In genomic region chr7:25112178-25112955, GRCm38 (mm10) we compare ENCODE assay signal across 18 mouse cellular contexts. TPM values are rescaled to one million over a fixed set of nuclear protein-coding genes. Genes with fewer than 3 reads are reported as not detected.
DNase-seq lines count a peak whose midpoint lies in the region; ATAC-seq and TF ChIP-seq lines count a peak whose summit lies in the region.
"Had no signal": no experiment of that assay in that cellular context is flagged by ENCODE, and none has a peak within 500 bp of the region (broad histone marks: within the 10 kb centered on the region; RNA-seq: fewer than 3 reads in every experiment).

No protein-coding gene starts in this region.

- ATAC-seq in hindbrain, embryonic 16.5 days, result peak; percentile 34; the same call in 1 of the 2 replicates
- ATAC-seq in hindbrain, embryonic 13.5 days (ENCODE audit: low FRiP score), result no peak
- 0 out of 2 replicates have a peak, but pooled peaks have one; percentile 46 for ATAC-seq in stomach, embryonic 14.5 days (ENCODE audit: insufficient number of reproducible peaks, insufficient read depth, low FRiP score, low read depth)
- ATAC-seq in stomach, postnatal 0 days (ENCODE audit: low FRiP score, low TSS enrichment), result no peak
- ATAC-seq in activated CD4-positive, CD25-positive, alpha-beta regulatory T cell, adult 4 months, result no peak

- no peaks in the 10 kb centered on the region for H3K9me3 ChIP-seq in hindbrain, embryonic 16.5 days (ENCODE audit: control insufficient read depth, low read length)
- H3K9me3 ChIP-seq in hindbrain, embryonic 13.5 days, result no peaks in the 10 kb centered on the region
- H3K9me3 ChIP-seq in stomach, embryonic 14.5 days (ENCODE audit: control insufficient read depth, low read depth, low read length), result no peaks in the 10 kb centered on the region
- H3K9me3 ChIP-seq in stomach, postnatal 0 days (ENCODE audit: control insufficient read depth, low read length), result no peaks in the 10 kb centered on the region
- H3K9me3 ChIP-seq: embryonic facial prominence, embryonic 12.5 days; forebrain, embryonic 12.5 days; heart, embryonic 10.5 days; limb, embryonic 15.5 days; lung, embryonic 15.5 days had no signal

- H3K4me1 ChIP-seq in hindbrain, embryonic 16.5 days (ENCODE audit: control insufficient read depth, insufficient read depth, low read depth, low read length), result no peaks in the 10 kb centered on the region
- H3K4me1 ChIP-seq in hindbrain, embryonic 13.5 days (replicated peaks), result peaks cover 6% of the 10 kb centered on the region
- no peaks in the 10 kb centered on the region for H3K4me1 ChIP-seq in stomach, embryonic 14.5 days (ENCODE audit: control insufficient read depth, insufficient read depth, low read length)
- H3K4me1 ChIP-seq in stomach, postnatal 0 days (replicated peaks; ENCODE audit: control insufficient read depth, insufficient read depth), result no peaks in the 10 kb centered on the region
- H3K4me1 ChIP-seq: limb, embryonic 15.5 days had no signal

- no peaks in the 10 kb centered on the region for H3K27me3 ChIP-seq in hindbrain, embryonic 16.5 days (replicated peaks; ENCODE audit: control insufficient read depth, insufficient read depth, low read length)
- H3K27me3 ChIP-seq in hindbrain, embryonic 13.5 days, result no peaks in the 10 kb centered on the region
- no peaks in the 10 kb centered on the region for H3K27me3 ChIP-seq in stomach, embryonic 14.5 days (ENCODE audit: control insufficient read depth, insufficient read depth, low read length)
- H3K27me3 ChIP-seq in stomach, postnatal 0 days (ENCODE audit: control insufficient read depth, insufficient read depth, low read length), result no peaks in the 10 kb centered on the region
- H3K27me3 ChIP-seq: forebrain, embryonic 12.5 days; lung, embryonic 15.5 days had no signal

- no peak overlapping the region for H3K9ac ChIP-seq in hindbrain, embryonic 16.5 days (ENCODE audit: low read depth, low read length)
- no peak overlapping the region for H3K9ac ChIP-seq in hindbrain, embryonic 13.5 days
- no peak overlapping the region for H3K9ac ChIP-seq in stomach, embryonic 14.5 days (replicated peaks; ENCODE audit: low read depth, low read length)
- H3K9ac ChIP-seq in stomach, postnatal 0 days (ENCODE audit: low read length), result no peak overlapping the region
- H3K9ac ChIP-seq: embryonic facial prominence, embryonic 12.5 days; forebrain, embryonic 12.5 days; limb, embryonic 15.5 days; lung, embryonic 15.5 days had no signal

- 81% methylated on average over 17 of the region's 17 CpGs for WGBS in hindbrain, embryonic 16.5 days
- 86% methylated on average over 17 of the region's 17 CpGs for WGBS in hindbrain, embryonic 13.5 days
- 84% methylated on average over 17 of the region's 17 CpGs for WGBS in stomach, embryonic 14.5 days
- 78% methylated on average over 17 of the region's 17 CpGs for WGBS in stomach, postnatal 0 days

- H3K36me3 ChIP-seq in hindbrain, embryonic 16.5 days (ENCODE audit: control insufficient read depth, insufficient read depth, low read length), result 0 out of 2 replicates have a peak, but pooled peaks cover 2% of the 10 kb centered on the region
- peaks cover 37% of the 10 kb centered on the region for H3K36me3 ChIP-seq in hindbrain, embryonic 13.5 days
- H3K36me3 ChIP-seq in stomach, embryonic 14.5 days (ENCODE audit: control insufficient read depth, insufficient read depth, low read length), result no peaks in the 10 kb centered on the region
- H3K36me3 ChIP-seq in stomach, postnatal 0 days (ENCODE audit: control insufficient read depth, insufficient read depth, low read length), result no peaks in the 10 kb centered on the region
- H3K36me3 ChIP-seq: embryonic facial prominence, embryonic 12.5 days; heart, embryonic 10.5 days; limb, embryonic 15.5 days; lung, embryonic 15.5 days had no signal

- H3K4me3 ChIP-seq in hindbrain, embryonic 16.5 days (ENCODE audit: low read length), result no peak overlapping the region
- no peak overlapping the region for H3K4me3 ChIP-seq in hindbrain, embryonic 13.5 days
- no peak overlapping the region for H3K4me3 ChIP-seq in stomach, embryonic 14.5 days (ENCODE audit: low read depth, low read length)
- no peak overlapping the region for H3K4me3 ChIP-seq in stomach, postnatal 0 days (ENCODE audit: low read depth, low read length)
- H3K4me3 ChIP-seq: embryonic facial prominence, embryonic 12.5 days; forebrain, embryonic 12.5 days; gastrocnemius, adult 2 months; heart, embryonic 10.5 days; limb, embryonic 15.5 days; lung, embryonic 15.5 days; myocyte had no signal

- no peak overlapping the region for H3K4me2 ChIP-seq in hindbrain, embryonic 16.5 days (ENCODE audit: low read length)
- H3K4me2 ChIP-seq in hindbrain, embryonic 13.5 days, result no peak overlapping the region
- H3K4me2 ChIP-seq in stomach, embryonic 14.5 days (replicated peaks; ENCODE audit: low read depth, low read length), result no peak overlapping the region
- H3K4me2 ChIP-seq in stomach, postnatal 0 days (replicated peaks; ENCODE audit: low read depth), result no peak overlapping the region
- H3K4me2 ChIP-seq: embryonic facial prominence, embryonic 12.5 days; forebrain, embryonic 12.5 days; limb, embryonic 15.5 days; lung, embryonic 15.5 days had no signal

- no peak for TF ChIP-seq CTCF in stomach, postnatal 0 days (IDR thresholded peaks at IDR 0.05; ENCODE audit: low read depth)

- no peak for DNase-seq in stomach, postnatal 0 days (ENCODE audit: low spot score)
- DNase-seq in cerebellum, postnatal 14 days, result peak; percentile 74 to 80
- peak; percentile 64 for DNase-seq in telencephalon, adult 2 months (ENCODE audit: low read depth, low spot score)
- DNase-seq in kidney, adult 9 months, result no peak
- DNase-seq: gastrocnemius, adult 2 months; heart, postnatal 4 days; kidney, adult 18-20 months; thymus, postnatal 25 days had no signal

- no peak for TF ChIP-seq EP300 in stomach, postnatal 0 days (optimal IDR thresholded peaks at IDR 0.05)

- no peak overlapping the region for H3K27ac ChIP-seq in hindbrain, embryonic 16.5 days (ENCODE audit: low read depth, low read length)
- no peak overlapping the region for H3K27ac ChIP-seq in hindbrain, embryonic 13.5 days
- no peak overlapping the region for H3K27ac ChIP-seq in stomach, embryonic 14.5 days (ENCODE audit: low read length)
- H3K27ac ChIP-seq in stomach, postnatal 0 days (replicated peaks), result no peak overlapping the region
- H3K27ac ChIP-seq: embryonic facial prominence, embryonic 12.5 days; forebrain, embryonic 12.5 days; gastrocnemius, adult 2 months; heart, embryonic 10.5 days; limb, embryonic 15.5 days; lung, embryonic 15.5 days had no signal

RNA-seq across cellular contexts. Expression of gene Zfp574, which starts 40.0 kb away (rescaled TPM):
- 30.0 and 39.7 TPM in 2 replicates for polyA plus RNA-seq in hindbrain, embryonic 16.5 days (2015; fragmentation: Nextera tagmentation; extraction: Ambion mirVana)
- 33.8 and 34.0 TPM in 2 replicates for polyA plus RNA-seq in hindbrain, embryonic 13.5 days (2015; fragmentation: Nextera tagmentation; extraction: Ambion mirVana)
- 25.9 and 27.9 TPM in 2 replicates for polyA plus RNA-seq in stomach, embryonic 14.5 days (2014; fragmentation: Nextera tagmentation; extraction: Ambion mirVana)
- polyA plus RNA-seq in stomach, postnatal 0 days (2015; fragmentation: Nextera tagmentation; extraction: Ambion mirVana), result 12.1 and 12.9 TPM in 2 replicates
- 10 to 100 TPM in 1 of 2 experiments, 1 to 10 TPM in 1; 8.9 to 14.2 TPM for polyA plus RNA-seq in activated CD4-positive, CD25-positive, alpha-beta regulatory T cell, adult 4 months (2017; shearing (Covaris generic))

RNA-seq across cellular contexts. Expression of gene Grik5, which starts 40.2 kb away (rescaled TPM):
- 12.5 and 15.8 TPM in 2 replicates for polyA plus RNA-seq in hindbrain, embryonic 16.5 days (2015; fragmentation: Nextera tagmentation; extraction: Ambion mirVana)
- 16.1 and 18.0 TPM in 2 replicates for polyA plus RNA-seq in hindbrain, embryonic 13.5 days (2015; fragmentation: Nextera tagmentation; extraction: Ambion mirVana)
- 12.3 and 13.0 TPM in 2 replicates for polyA plus RNA-seq in stomach, embryonic 14.5 days (2014; fragmentation: Nextera tagmentation; extraction: Ambion mirVana)
- polyA plus RNA-seq in stomach, postnatal 0 days (2015; fragmentation: Nextera tagmentation; extraction: Ambion mirVana), result 1.7 and 2.2 TPM in 2 replicates
- polyA plus RNA-seq in activated CD4-positive, CD25-positive, alpha-beta regulatory T cell, adult 4 months (2017; shearing (Covaris generic)), result 1 to 10 TPM; 2.2 to 2.4 TPM

Comparison
In these comparisons a context has a peak if more than half of its experiments do, and no peak if none do; other contexts are left out.
1. ATAC-seq: peak in hindbrain, embryonic 16.5 days (single experiment) and stomach, embryonic 14.5 days (single experiment); none in hindbrain, embryonic 13.5 days (single experiment), stomach, postnatal 0 days (single experiment) and activated CD4-positive, CD25-positive, alpha-beta regulatory T cell, adult 4 months (single experiment).
2. DNase-seq: peak in cerebellum, postnatal 14 days (2 of 2) and telencephalon, adult 2 months (single experiment); none in stomach, postnatal 0 days (single experiment) and kidney, adult 9 months (single experiment).